In the genomic region with DNA sequence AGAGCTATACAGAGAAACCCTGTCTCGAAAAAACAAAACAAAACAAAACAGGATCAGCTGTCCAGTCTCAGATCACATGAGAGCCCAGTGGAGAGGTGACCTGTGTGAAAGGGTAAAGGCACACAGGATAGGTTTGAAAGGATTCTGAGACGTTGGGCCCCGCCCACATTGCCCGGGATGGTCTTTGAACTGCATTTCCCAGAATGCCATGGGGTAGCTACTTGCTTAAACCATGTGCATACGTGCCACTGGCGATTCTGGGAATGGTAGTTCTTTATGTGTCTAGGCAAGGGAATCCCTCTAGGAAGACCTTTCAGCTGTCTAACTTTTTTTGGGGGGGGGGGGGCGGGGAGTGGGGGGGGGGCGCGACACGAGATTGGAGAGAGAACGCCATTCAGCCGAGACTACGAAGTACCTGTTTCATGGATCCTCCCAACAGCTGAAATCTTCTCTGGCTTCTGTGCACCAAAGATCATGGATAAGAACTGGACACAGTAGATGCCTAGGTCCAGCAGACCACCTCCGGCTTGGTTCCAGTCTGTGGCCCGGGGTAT, we compare ENCODE assay signal across 9 mouse cellular contexts. TPM values are rescaled to one million over a fixed set of nuclear protein-coding genes. Genes with fewer than 3 reads are reported as not detected.
A peak's percentile ranks its signal among the peaks of the same experiment; 100 is the strongest.
DNase-seq lines count a peak whose midpoint lies in the region; ATAC-seq and TF ChIP-seq lines count a peak whose summit lies in the region.
"Had no signal": no experiment of that assay in that cellular context is flagged by ENCODE, and none has a peak within 500 bp of the region (broad histone marks: within the 10 kb centered on the region; RNA-seq: fewer than 3 reads in every experiment).

Tulp2 (plus strand) TSS at position 504 of the 554 bp plus-strand sequence.

- DNase-seq in gastrocnemius, adult 2 months: peak; percentile 74
- DNase-seq in gastrocnemius, postnatal 36 days: no peak
- DNase-seq in cerebellum, postnatal 10 days: peak; percentile 81 to 82
- peak; percentile 38 to 41 for DNase-seq in natural killer cell, adult 2 months (ENCODE audit: low spot score in 2 of 2)
- DNase-seq in thymus, adult 18-20 months: peak; percentile 48 to 60

- no peak within 1 kb of the TSS for H3K27ac ChIP-seq in gastrocnemius, adult 2 months
- H3K27ac ChIP-seq in heart, embryonic 12.5 days (ENCODE audit: poor library complexity, severe bottlenecking): no peak within 1 kb of the TSS
- H3K27ac ChIP-seq in kidney, embryonic 15.5 days: no peak within 1 kb of the TSS
- no peak within 1 kb of the TSS for H3K27ac ChIP-seq in liver, embryonic 15.5 days (replicated peaks)
- H3K27ac ChIP-seq: limb, embryonic 15.5 days had no signal

- intact Hi-C loops in gastrocnemius, adult 2 months (cut with DNase I): no loop called here
- intact Hi-C loops in gastrocnemius, postnatal 36 days (cut with DNase I): no loop called here

- ATAC-seq in heart, embryonic 12.5 days (ENCODE audit: insufficient number of reproducible peaks, low FRiP score): peak; percentile 82
- ATAC-seq in kidney, embryonic 15.5 days (replicated peaks; ENCODE audit: low FRiP score): peak; percentile 78
- peak; percentile 51; the same call in 1 of the 2 replicates for ATAC-seq in liver, embryonic 15.5 days (ENCODE audit: insufficient read depth)

- H3K4me1 ChIP-seq in heart, embryonic 12.5 days (replicated peaks): no peaks in the 10 kb centered on the region
- no peaks in the 10 kb centered on the region for H3K4me1 ChIP-seq in kidney, embryonic 15.5 days
- peaks cover 32% of the 10 kb centered on the region for H3K4me1 ChIP-seq in liver, embryonic 15.5 days (replicated peaks)
- H3K4me1 ChIP-seq: limb, embryonic 15.5 days had no signal

- no peak within 1 kb of the TSS for H3K4me2 ChIP-seq in heart, embryonic 12.5 days
- H3K4me2 ChIP-seq in kidney, embryonic 15.5 days: no peak within 1 kb of the TSS
- no peak within 1 kb of the TSS; the same call in 1 of the 2 replicates for H3K4me2 ChIP-seq in liver, embryonic 15.5 days
- H3K4me2 ChIP-seq: limb, embryonic 15.5 days had no signal

- no peaks in the 10 kb centered on the region for H3K27me3 ChIP-seq in heart, embryonic 12.5 days (replicated peaks)
- H3K27me3 ChIP-seq in kidney, embryonic 15.5 days: no peaks in the 10 kb centered on the region
- no peaks in the 10 kb centered on the region for H3K27me3 ChIP-seq in liver, embryonic 15.5 days
- H3K27me3 ChIP-seq: limb, embryonic 15.5 days had no signal

- no peaks in the 10 kb centered on the region for H3K9me3 ChIP-seq in heart, embryonic 12.5 days (replicated peaks)
- H3K9me3 ChIP-seq in kidney, embryonic 15.5 days (replicated peaks): no peaks in the 10 kb centered on the region
- H3K9me3 ChIP-seq in liver, embryonic 15.5 days (replicated peaks): no peaks in the 10 kb centered on the region
- H3K9me3 ChIP-seq: limb, embryonic 15.5 days had no signal

- H3K36me3 ChIP-seq in heart, embryonic 12.5 days: peaks cover 9% of the 10 kb centered on the region; the same call in 1 of the 2 replicates
- no peaks in the 10 kb centered on the region for H3K36me3 ChIP-seq in kidney, embryonic 15.5 days
- H3K36me3 ChIP-seq in liver, embryonic 15.5 days (replicated peaks): 0 out of 2 replicates have a peak, but pooled peaks cover 6% of the 10 kb centered on the region
- H3K36me3 ChIP-seq: limb, embryonic 15.5 days had no signal

- H3K4me3 ChIP-seq in gastrocnemius, adult 2 months: no peak within 1 kb of the TSS
- no peak within 1 kb of the TSS for H3K4me3 ChIP-seq in heart, embryonic 12.5 days
- no peak within 1 kb of the TSS for H3K4me3 ChIP-seq in kidney, embryonic 15.5 days (replicated peaks)
- no peak within 1 kb of the TSS for H3K4me3 ChIP-seq in liver, embryonic 15.5 days (replicated peaks)
- H3K4me3 ChIP-seq: limb, embryonic 15.5 days had no signal

- WGBS in heart, embryonic 12.5 days: 45% methylated on average over 15 of the region's 15 CpGs
- 53% methylated on average over 15 of the region's 15 CpGs for WGBS in kidney, embryonic 15.5 days
- 36% methylated on average over 15 of the region's 15 CpGs for WGBS in liver, embryonic 15.5 days (ENCODE audit: insufficient replicate concordance)

- H3K9ac ChIP-seq in heart, embryonic 12.5 days: no peak within 1 kb of the TSS
- H3K9ac ChIP-seq in kidney, embryonic 15.5 days: no peak within 1 kb of the TSS
- H3K9ac ChIP-seq in liver, embryonic 15.5 days: no peak within 1 kb of the TSS
- H3K9ac ChIP-seq: limb, embryonic 15.5 days had no signal

- no peak for TF ChIP-seq CTCF in gastrocnemius, adult 2 months (IDR thresholded peaks at IDR 0.05)

RNA-seq across cellular contexts. Expression of gene Tulp2, which starts in this region (rescaled TPM):
- under 1 TPM in 1 of 2 experiments, not detected in 1; 0.39 TPM for total RNA-seq in gastrocnemius, adult 2 months (2021)
- under 1 TPM in 1 of 2 experiments, not detected in 1; 0.39 TPM for total RNA-seq in gastrocnemius, postnatal 36 days (2021)
- polyA plus RNA-seq in heart, embryonic 12.5 days (2016; fragmentation: Nextera tagmentation; extraction: Ambion mirVana): 0.87 TPM in 2 replicates
- polyA plus RNA-seq in kidney, embryonic 15.5 days (2015; fragmentation: Nextera tagmentation; extraction: Ambion mirVana): 1.0 and 1.1 TPM in 2 replicates
- polyA plus RNA-seq in liver, embryonic 15.5 days (2015; fragmentation: Nextera tagmentation; extraction: Ambion mirVana): 0.58 and 0.62 TPM in 2 replicates

Comparison
In these comparisons a context has a peak if more than half of its experiments do, and no peak if none do; other contexts are left out.
1. Peak in DNase-seq in gastrocnemius, adult 2 months; RNA of the gene not detected or under 1 TPM.
2. Peak in ATAC-seq in heart, embryonic 12.5 days; RNA of the gene not detected or under 1 TPM.
3. Peak in ATAC-seq in liver, embryonic 15.5 days; RNA of the gene not detected or under 1 TPM.
4. DNase-seq: peak in cerebellum, postnatal 10 days (2 of 2), natural killer cell, adult 2 months (2 of 2) and thymus, adult 18-20 months (2 of 2); none in gastrocnemius, postnatal 36 days (0 of 2).
5. Peak in every context shown above with its lines, with median percentiles within 50 percentile points of each other: ATAC-seq.